Mouse (Mus musculus) adrenal gland, adult (tissue): ENCODE measurements at regions not wholly inside any gene's neighbourhood (a gene's known extent, or its start where the extent isn't known, plus 50 kb on each side); places are given as distances from the start of the nearest gene placed in this dataset.

ENCODE experiments used
- DNase-seq, 2 experiments: peaks; one replicate each; pipeline ENCODE4 v3.0.0; 2022 to 2023; ENCODE audit warnings: low spot score in 1 of 2; ENCODE audit not compliant: inconsistent age in 2 of 2

- no peak for DNase-seq
These were observed 199.9 kb downstream of the Rplp1 start for GRCm38 (mm10) chr9:61714331-61715035.

GRCm38 (mm10) chr9:61713806-61714205 lies 200.5 kb downstream of the Rplp1 start:
- no peak for DNase-seq

- no peak for DNase-seq
These were observed 203.0 kb downstream of the Rplp1 start for GRCm38 (mm10) chr9:61711296-61711695.

GRCm38 (mm10) chr9:61707875-61708274 lies 206.5 kb downstream of the Rplp1 start:
- peak in 1 of 2 experiments; percentile 35 for DNase-seq

GRCm38 (mm10) chr9:61707296-61707695 lies 207.0 kb downstream of the Rplp1 start:
- no peak for DNase-seq

- DNase-seq: peak in 1 of 2 experiments; percentile 34
These were observed 208.0 kb downstream of the Rplp1 start for GRCm38 (mm10) chr9:61706263-61706755.

- peak; percentile 25 to 62 for DNase-seq
These were observed 208.6 kb downstream of the Rplp1 start for GRCm38 (mm10) chr9:61705586-61706233.

GRCm38 (mm10) chr9:61703301-61703700 lies 211.0 kb downstream of the Rplp1 start:
- DNase-seq: no peak

GRCm38 (mm10) chr9:61702280-61702966 lies 211.9 kb downstream of the Rplp1 start:
- DNase-seq: peak; percentile 23 to 49

- DNase-seq: peak; percentile 41 to 74
These were observed 213.8 kb downstream of the Rplp1 start for GRCm38 (mm10) chr9:61700576-61700975.

- DNase-seq: no peak
These were observed 214.7 kb downstream of the Rplp1 start for GRCm38 (mm10) chr9:61699618-61700017.

GRCm38 (mm10) chr9:61697959-61698358 lies 216.4 kb downstream of the Rplp1 start:
- peak; percentile 65 to 90 for DNase-seq

GRCm38 (mm10) chr9:61696831-61697230 lies 217.5 kb downstream of the Rplp1 start:
- DNase-seq: no peak

GRCm38 (mm10) chr9:61695821-61696220 lies 218.5 kb downstream of the Rplp1 start:
- DNase-seq: peak in 1 of 2 experiments; percentile 38

- DNase-seq: peak; percentile 73 to 93
These were observed 219.0 kb downstream of the Rplp1 start for GRCm38 (mm10) chr9:61695381-61695791.

- no peak for DNase-seq
These were observed 220.1 kb downstream of the Rplp1 start for GRCm38 (mm10) chr9:61694206-61694605.

- DNase-seq: no peak
These were observed 223.6 kb downstream of the Rplp1 start for GRCm38 (mm10) chr9:61690786-61691185.

- DNase-seq: no peak
These were observed 224.4 kb downstream of the Rplp1 start for GRCm38 (mm10) chr9:61689939-61690338.

- no peak for DNase-seq
These were observed 224.8 kb downstream of the Rplp1 start for GRCm38 (mm10) chr9:61689516-61689915.

GRCm38 (mm10) chr9:61683557-61683956 lies 230.8 kb downstream of the Rplp1 start:
- DNase-seq: no peak

- DNase-seq: no peak
These were observed 231.5 kb downstream of the Rplp1 start for GRCm38 (mm10) chr9:61682744-61683259.
